Mouse (Mus musculus) left cerebral cortex, adult 9 months (tissue): ENCODE data around the gene Gabbr2.
A peak's percentile ranks its signal among the peaks of the same experiment; 100 is the strongest.

Experiments
- DNase-seq, 2 experiments: peaks; one replicate each; pipeline ENCODE4 v3.0.0; 2022; ENCODE audit warnings: low spot score in 2 of 2

Gabbr2 gene

DNA sequence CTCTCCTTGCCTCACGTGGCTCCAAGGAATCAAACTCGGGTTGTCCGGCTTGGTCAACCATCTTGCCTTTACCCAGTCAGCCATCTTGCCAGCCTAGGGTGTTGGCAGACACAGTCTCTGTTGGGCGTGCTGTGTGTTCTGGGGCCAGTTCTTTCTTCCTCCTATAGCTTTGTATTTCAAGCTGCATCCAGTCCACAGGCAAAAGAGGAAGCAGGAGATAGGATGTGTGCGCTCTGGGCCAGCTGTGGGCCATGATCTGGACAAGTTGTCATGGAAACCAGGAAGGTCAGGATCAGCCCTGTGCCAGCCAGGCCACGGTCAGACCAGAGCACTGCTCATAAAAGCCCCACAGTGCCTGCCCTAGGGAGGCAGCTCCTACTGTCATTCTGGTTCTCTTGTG is 74.9 kb downstream of the Gabbr2 start:
- no peak for DNase-seq

DNA sequence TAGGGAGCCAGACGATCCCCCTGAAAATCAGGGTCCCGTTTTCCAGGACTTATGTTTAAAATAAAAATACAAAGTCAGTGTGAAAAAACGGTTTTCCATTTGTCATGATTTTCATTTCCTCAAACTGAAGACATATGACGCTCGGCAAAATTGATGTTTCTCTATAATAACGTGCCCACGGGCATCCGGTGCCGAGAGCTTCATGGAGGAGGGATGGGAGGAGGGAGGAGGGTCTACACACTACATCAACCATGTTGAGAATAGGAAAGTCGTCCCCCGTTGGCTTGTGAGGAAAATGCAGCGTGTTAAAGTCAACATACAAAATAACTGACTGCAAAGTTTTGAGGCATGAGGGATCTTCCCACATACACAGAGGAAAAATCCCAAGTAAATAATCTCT is 75.7 kb downstream of the Gabbr2 start:
- no peak for DNase-seq

DNA sequence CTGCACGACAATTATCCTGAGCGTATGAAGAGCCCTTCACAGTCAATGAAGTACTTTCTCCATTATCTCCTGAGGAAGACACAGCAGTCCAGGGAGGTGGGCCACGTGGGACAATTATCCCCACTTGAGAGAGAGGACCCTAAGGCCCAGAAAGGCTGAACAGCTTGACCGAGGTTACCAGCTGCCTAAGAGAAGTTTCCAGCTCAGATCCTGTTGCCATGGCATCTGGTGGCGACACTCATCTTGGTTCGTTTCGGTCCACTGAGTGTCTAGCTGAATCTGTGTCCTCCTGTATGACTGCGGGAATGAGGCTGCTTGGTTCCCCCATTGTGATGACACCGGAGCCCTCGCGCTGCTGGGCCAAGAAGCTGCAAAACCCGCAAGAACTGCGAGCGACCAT is 76.2 kb downstream of the Gabbr2 start:
- DNase-seq, result no peak

DNA sequence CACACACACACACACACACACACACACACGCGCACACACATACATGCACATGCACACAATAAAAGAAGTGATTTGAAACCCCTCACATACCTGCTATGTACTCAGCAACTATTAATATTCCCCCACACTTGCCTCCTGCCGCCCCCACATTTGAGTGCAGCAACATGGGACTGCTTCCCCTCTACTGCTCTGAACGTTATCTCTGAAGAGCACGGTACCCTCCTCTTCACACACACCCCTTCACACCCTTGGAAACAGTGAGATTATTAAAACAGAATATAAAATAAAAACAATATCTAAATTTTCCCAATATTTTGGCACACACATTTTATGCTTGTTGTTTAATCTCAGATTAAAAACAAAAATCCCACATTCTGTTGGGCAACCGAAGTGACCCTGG is 77.1 kb downstream of the Gabbr2 start:
- DNase-seq, result no peak

DNA sequence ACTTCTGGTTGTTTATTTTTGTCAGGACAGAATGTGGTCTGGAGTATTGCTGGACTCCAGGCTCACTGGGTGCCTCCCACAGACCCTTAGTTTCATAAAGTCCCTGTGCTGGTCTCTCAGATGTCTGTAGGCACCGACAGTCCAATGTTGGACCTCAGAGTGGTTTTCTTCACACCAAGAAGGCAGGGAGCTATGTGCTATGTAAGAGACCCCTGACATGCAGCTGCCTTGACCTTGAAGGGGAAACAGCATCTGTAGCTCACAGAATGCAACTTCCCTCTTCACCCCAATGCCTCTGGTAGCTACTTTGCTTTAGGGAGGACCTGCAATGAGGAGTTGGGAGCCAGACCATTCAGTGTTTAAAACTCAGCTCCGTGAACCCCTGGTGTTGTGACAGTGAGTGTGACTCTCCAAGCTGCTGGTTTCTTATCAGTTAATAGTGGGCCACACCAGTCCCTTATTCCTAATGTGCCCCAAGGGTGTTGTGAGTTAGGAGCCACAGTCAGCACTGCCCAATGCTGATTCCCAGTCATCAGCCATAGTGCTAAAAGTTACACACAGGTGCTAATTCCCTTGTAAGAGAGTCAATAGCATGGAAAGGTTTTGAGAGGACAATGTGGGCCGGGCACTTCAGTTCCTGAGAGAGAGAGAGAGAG is 85.5 kb downstream of the Gabbr2 start:
- DNase-seq, result no peak

DNA sequence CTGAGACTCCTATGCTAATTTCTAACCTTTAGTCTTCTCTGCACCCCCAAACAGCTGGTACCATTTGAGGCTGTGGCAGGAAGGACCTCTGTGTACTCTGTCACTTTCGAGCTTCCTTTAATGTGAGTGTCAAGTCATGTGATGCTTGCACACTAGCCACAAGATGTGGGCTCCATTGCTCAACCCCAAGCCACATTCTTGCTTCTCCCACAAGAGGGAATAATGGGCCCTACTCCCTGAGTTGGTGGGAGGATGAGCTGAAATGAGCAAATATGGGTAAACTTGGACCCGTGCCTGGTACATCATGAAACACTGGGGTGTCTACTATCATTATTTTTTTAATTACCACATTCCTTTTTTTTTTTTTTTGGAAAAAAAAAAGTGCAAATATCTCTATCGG is 86.5 kb downstream of the Gabbr2 start:
- no peak for DNase-seq

DNA sequence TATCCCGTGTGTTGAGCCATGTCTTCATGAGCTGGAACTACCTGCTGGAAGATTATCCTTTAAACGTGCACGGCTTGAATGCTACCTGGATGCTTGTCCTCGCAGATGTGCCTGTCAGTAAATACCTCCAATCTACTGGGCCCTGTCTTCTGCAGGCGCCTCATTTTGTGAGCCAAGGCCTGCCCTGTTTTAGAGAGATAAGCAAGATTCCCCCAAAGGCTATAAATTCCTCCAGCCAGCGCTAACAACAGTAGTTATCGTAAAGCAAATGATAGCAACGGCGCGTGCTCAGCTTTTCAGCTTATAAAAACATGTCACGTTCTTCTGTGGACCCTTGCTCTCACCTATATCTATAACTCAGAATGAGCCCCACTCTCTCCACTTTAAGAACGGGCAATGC is 87.5 kb downstream of the Gabbr2 start:
- no peak for DNase-seq

DNA sequence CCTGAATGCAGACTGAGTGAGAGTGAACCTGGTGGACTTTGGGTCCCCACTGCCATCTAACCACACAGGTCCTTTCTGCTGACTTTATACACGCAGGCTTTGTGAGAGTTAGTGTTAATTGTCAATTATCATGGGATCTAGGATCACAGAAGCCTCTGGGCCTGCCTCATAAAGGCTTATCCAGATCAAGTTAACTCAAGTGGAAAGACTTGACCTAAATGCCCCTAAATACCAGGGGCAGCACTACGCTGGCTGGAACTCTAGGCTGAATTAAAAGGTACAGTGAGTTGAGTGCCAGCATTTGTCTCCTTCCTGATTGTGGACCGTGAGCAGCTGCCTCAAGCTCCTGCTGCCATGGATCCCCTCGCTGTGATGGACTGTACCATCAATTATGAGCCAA is 93.1 kb downstream of the Gabbr2 start:
- no peak for DNase-seq

DNA sequence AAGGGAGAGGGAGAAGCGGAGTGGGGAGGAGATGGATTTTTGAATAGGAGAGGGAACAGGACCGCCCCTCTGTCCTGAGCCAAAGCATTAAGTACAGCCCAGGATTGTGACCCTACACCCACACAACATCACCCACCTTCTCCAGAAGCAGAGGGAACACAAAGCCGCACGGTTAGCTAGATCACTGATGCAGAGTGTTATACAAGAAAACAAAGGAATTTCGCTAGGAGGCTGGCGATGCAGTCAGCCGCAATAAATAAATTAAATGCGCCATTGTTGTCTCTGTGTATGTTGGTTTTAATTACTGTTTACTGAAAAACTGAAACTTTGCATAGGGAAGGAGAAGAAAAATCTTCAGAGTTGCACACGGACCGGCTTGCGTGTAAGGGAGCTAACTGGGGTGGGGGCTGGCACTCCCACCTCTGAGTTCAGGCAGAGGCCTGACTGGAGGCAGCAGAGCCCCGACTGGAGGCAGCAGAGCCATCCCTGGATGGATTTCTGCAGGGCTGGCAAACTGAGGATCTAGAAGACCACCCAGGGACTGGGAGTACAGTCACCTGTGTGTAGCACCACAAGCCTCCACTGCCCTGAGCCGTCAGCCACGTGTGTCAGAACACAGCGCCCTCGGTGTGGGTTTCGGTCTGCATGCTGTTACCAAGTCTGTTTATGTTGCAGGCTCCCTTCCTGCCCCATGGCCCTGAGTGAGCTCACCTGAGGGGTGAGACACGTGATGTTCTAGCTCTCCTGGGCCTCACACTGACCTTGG is 93.9 kb downstream of the Gabbr2 start:
- DNase-seq, result no peak

DNA sequence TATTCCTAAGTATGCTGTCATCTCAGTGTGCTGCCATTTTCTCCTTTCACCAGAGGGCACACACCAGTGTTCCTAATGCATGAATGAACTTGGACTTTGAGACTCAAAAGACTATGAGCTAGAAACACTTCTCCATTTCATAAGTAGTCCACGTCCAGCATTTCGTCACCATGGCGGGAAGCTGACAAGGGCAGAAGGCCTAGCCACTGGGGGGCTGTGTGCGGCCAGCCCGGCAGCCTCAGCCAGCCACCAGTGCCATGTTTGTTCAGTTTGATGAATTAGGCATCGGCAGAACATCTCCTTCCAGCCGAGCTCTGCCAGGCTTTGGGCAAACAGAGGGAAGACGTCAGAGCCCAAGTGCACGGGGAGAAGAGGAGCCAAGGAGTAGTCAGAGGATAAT is 97.5 kb downstream of the Gabbr2 start:
- no peak for DNase-seq

DNA sequence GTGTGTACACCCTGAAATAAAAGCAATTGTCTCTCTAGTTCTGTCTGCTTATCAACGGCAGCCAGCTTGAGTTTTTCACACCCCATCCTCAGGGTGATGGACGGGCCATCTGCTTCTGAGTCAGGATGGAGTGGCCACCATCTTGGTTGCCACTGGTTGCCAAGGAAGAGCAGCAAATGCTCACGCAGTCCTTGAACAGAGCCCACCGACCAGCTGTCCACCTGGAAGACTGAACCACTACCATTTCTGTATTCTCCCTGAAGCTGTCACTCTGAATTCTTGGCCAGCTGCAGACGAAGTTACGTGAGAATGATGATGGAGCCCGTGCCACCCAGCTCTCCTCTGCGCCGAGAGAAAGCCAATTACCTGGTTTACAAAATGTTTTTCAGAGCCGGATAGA is 102.5 kb downstream of the Gabbr2 start:
- peak in 1 of 2 experiments; percentile 62 for DNase-seq

DNA sequence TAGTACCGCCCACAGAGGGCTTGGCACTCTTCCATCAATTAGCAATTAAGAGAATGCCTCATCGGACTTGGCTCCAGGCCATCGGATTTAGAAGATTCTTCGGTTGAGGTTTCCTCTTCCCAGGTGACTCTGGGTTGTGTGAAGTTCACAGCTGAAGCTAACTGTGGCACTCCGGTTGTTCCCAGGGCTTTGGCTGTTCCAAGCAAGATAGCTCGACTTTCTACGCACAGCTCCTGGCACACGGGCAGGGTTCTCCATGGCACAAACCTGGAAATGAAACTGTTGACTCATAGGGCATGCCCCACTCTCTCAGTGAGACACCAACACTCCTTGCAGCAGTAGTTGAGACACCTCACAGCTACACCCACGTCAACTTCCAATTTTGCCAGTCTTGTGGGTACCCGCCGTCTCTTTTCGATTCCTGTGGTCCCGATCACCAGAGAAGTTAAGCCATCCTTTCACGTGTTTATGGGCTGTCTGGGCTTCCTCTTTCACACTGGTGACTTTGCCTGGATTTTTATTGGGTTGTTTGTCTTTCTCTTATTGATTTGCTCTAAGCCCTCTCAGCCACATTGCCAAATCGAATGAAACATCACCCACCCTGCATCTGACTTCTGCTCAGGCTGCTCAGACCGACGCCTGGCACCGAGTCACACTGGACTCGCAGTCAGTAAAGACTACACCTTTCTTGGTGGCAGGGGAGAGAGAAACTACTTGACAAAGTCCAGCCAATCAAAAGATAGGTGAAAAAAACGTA is 105.9 kb downstream of the Gabbr2 start:
- DNase-seq, result peak; percentile 37 to 73

DNA sequence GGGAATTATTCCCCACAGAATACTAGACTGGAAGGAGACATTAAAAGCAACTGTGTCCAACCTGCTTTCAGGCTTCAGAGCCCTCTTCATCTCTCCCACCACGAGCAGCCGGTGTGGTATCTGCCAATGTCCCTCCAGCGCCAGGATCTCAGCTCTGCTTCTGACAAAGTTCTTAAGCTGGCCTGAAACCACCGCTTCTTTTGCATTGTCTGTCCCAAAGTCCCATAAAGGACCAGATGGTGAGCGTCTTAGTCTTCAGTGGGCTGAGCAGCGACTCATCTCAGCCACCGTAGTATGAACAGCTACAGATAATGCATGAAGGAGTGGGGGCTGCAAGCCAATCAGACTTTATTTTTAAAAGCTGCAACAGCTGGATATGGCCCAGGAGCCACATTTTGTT is 107.5 kb downstream of the Gabbr2 start:
- DNase-seq, result no peak

DNA sequence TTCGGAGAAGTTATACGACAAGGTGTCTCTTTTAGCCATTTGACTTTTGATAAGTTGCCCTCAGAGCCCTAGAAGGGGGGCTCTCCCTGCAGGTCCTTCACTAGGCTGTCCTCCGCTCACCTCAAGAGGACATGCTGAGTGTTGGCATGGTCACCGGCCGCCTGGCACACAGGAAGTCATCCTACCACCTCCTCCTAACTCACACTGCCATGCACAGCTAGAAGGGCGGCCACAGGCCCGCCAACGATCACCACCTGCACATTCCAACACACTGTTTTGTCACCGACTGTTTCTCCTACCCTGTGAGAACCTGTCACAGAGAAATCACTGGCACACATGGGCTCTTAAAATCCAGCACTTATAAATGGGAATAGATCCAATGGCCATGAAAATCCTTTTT is 108.1 kb downstream of the Gabbr2 start:
- no peak for DNase-seq

DNA sequence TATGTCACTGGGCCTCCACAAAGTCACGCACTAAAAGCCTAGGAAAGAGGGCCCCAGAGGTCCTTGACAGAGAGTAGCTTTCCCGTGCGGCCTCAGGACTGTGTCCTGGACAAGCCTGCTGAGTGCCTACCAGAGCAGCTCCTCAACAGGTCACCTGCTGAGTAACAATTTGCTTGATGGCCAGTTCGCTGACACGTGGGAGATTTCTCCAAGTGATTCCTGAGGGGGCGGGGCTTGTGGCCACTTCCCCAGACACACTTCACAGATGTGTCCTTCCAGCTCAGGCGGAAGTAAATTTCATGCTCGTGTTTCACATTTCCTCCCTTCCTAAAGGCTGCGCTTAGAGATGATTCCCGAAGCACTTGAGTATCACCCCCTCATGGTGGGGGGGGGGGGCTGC is 108.6 kb downstream of the Gabbr2 start:
- no peak for DNase-seq

DNA sequence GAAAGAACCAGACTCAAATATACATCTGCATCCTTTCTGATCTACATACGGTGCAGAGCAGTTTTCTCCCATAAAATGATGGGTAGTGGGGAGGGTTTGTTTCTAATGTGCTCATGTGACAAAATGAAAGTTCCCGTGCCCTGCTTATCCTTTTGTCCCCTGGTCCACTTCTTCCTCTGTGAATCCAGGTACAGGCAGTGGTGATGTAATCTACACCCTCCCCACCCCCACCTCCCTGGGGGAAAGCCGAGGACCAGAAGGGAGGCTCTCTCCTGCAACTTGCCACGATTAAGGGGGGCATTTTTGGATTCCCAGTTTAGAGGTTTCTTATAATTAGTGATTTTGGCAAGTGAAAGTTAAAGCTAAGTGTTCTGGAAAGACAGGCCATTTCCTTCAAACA is 110.4 kb downstream of the Gabbr2 start:
- no peak for DNase-seq

DNA sequence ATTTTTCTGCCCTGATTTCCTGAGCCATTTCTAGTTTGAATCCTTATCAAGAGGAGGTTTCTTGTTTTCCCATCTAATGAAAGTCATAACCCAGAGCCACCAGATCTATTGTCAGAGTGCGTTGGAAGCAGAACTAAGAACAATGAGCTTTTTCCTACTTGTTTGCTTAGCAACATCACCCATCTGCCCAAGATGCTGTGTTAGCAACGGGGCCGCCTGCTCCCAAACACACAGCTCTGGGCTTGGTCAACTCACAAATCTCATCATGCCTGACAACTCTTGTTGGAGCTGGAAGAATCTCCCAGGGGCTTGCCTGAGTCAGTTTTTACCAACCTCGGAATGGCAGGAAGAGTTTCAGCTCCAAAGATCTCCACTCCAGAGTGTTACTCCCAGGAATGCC is 111.7 kb downstream of the Gabbr2 start:
- DNase-seq, result no peak

DNA sequence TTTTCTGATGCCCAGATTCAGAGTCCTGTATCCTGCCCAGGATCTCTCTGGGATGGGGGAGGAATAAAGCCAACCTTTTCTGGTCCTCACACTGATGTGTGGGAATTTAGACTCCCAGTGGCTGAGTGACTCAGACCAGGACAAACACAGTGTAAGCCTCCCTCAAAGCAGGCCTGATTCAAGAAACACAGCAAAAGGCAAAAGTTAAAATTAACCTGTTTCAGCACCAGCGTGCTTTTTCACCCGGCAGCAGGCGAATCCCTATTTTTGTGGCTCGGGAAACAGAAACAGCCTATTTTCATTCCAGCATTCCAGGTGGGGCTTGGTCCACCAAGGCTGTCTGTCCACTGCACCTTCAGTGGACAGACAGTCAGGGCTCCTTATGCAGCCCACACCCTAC is 118.9 kb downstream of the Gabbr2 start:
- DNase-seq, result peak in 1 of 2 experiments; percentile 68

DNA sequence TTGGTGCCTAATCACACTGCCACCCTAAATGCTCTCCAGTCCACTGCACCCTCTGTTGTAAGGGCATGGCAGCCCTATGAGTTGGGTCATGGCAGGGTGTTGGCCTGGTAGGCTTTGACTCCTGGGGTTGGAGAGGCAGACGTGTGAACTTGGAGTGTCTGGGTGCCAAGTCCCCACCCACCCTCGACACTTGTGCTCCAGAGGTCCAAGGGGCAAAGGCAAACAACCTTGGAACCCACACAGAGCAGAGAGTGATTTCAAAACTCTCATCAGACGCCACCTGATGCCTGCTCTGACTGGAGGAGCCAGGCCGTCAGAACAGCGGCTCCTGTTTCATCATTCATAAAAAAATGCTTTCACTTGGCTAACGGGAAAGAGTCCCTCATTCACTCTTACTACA is 121.5 kb downstream of the Gabbr2 start:
- no peak for DNase-seq

DNA sequence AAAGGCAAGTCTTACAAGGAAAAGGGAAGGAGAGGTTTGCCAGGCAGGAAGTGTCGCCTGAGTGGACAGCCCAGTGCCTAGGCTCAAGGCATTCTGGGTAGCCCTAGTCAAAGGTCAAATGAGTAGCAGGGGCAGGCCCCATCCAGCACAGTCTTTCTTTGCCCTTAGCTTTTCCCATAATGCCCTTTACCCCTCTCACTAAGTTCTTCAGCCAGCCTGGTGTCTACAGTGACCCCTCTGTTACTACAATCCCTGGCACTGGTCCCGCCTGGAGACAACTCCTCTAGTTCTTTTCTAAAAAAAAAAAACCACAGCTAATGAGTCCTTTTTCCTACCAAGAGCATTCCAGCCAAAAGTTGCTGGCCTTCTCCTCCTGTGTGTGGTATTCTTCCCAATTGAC is 122.3 kb downstream of the Gabbr2 start:
- DNase-seq, result no peak

DNA sequence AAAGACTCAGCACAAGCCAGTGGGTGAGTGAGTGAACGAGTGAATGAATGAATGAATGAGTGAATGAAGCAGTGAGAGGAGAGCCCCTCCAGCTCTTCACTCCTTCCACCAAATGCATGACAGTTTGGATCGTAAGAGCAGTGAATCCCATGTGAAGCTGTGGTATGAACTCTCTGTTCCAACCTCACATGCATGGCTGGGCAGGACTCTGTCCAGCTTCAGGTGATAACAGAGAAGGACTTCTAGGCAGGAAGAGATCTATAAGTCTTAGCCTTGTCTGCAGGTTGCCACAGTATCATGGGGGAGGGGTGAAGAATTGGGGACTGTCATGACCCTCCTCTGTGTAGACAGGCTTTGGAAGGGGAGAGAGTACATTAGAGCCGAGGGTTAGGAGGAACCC is 122.8 kb downstream of the Gabbr2 start:
- no peak for DNase-seq

DNA sequence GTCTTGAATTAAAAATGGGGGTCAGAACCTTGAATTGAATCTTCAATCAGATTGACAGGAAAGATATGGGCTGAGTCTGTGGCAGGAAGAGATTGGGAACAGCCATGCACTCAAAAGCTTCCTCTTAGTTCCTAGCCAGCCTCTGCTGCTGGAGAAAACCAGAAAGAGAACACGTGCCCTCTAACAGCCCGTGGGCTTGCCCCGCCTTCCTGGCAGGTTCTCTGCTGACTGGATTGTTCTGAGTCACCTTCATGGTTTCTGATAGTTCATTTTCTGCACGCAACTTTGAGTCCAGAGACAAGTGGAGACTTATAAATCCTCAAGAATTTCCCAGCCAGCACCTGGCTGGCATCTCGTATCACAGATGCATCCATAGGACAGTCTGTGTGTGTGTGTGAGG is 123.5 kb downstream of the Gabbr2 start:
- DNase-seq, result no peak

DNA sequence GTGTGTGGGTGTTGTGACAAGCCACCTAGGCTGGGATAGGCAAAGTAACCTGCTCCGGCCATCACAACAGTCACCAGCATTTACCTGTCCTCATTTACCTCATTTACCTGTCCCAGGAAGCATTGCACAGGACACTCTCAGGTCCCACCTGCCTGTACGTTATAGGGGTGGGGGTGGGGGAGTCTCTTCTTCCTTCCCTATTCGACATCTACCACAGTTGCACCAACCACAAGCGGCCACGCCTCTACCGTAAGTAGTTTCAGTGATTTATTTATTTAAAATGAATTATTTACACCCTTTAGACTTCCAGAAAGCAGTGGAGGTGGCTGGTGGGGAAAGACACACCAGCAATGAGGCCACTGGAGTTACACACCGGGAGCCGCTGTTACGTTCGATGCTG is 123.9 kb downstream of the Gabbr2 start:
- no peak for DNase-seq
